ENCODE assay signal across 8 mouse cellular contexts in genomic region chr5:122104201-122104600, GRCm38 (mm10). TPM values are rescaled to one million over a fixed set of nuclear protein-coding genes. Genes with fewer than 3 reads are reported as not detected.
DNase-seq lines count a peak whose midpoint lies in the region; ATAC-seq lines count a peak whose summit lies in the region.
"Had no signal": no experiment of that assay in that cellular context is flagged by ENCODE, and none has a peak within 500 bp of the region (broad histone marks: within the 10 kb centered on the region; RNA-seq: fewer than 3 reads in every experiment).

No protein-coding gene starts in this region.

- no peaks in the 10 kb centered on the region for H3K36me3 ChIP-seq in kidney, embryonic 16.5 days (ENCODE audit: insufficient read depth, low read length)
- H3K36me3 ChIP-seq in embryonic facial prominence, embryonic 11.5 days (replicated peaks; ENCODE audit: control insufficient read depth, insufficient read depth, low read depth, low read length) = no peaks in the 10 kb centered on the region
- H3K36me3 ChIP-seq: neural tube, embryonic 12.5 days had no signal

- H3K4me3 ChIP-seq in kidney, embryonic 16.5 days (ENCODE audit: low read length) = no peak overlapping the region
- no peak overlapping the region for H3K4me3 ChIP-seq in embryonic facial prominence, embryonic 11.5 days (ENCODE audit: low read depth, low read length)
- H3K4me3 ChIP-seq: neural tube, embryonic 12.5 days had no signal

- ATAC-seq in kidney, embryonic 16.5 days (ENCODE audit: low FRiP score, low TSS enrichment) = no peak
- ATAC-seq in embryonic facial prominence, embryonic 11.5 days (replicated peaks; ENCODE audit: insufficient number of reproducible peaks, low FRiP score, low TSS enrichment, low read depth) = no peak
- peak; percentile 69 for ATAC-seq in megakaryocyte progenitor cell, adult 5-6 weeks (replicated peaks; ENCODE audit: poor library complexity)

- H3K4me2 ChIP-seq in kidney, embryonic 16.5 days (replicated peaks; ENCODE audit: low read depth, low read length) = no peak overlapping the region
- H3K4me2 ChIP-seq in embryonic facial prominence, embryonic 11.5 days (ENCODE audit: low read depth, low read length) = no peak overlapping the region
- H3K4me2 ChIP-seq: neural tube, embryonic 12.5 days had no signal

- 23% methylated on average over 2 of the region's 2 CpGs for WGBS in kidney, embryonic 16.5 days
- 31% methylated on average over 2 of the region's 2 CpGs for WGBS in embryonic facial prominence, embryonic 11.5 days

- H3K27me3 ChIP-seq in kidney, embryonic 16.5 days (ENCODE audit: insufficient read depth, low read length) = peaks cover 12% of the 10 kb centered on the region
- no peaks in the 10 kb centered on the region for H3K27me3 ChIP-seq in embryonic facial prominence, embryonic 11.5 days (ENCODE audit: control insufficient read depth, insufficient read depth, low read length)

- no peaks in the 10 kb centered on the region for H3K9me3 ChIP-seq in kidney, embryonic 16.5 days (ENCODE audit: low read length)
- H3K9me3 ChIP-seq in embryonic facial prominence, embryonic 11.5 days (replicated peaks; ENCODE audit: control insufficient read depth, low read length) = no peaks in the 10 kb centered on the region
- H3K9me3 ChIP-seq: neural tube, embryonic 12.5 days had no signal

- H3K27ac ChIP-seq in kidney, embryonic 16.5 days (ENCODE audit: low read length) = no peak overlapping the region
- no peak overlapping the region for H3K27ac ChIP-seq in embryonic facial prominence, embryonic 11.5 days (replicated peaks; ENCODE audit: low read depth, low read length)
- H3K27ac ChIP-seq: neural tube, embryonic 12.5 days had no signal

- DNase-seq in kidney, adult 18-20 months = peak; percentile 35
- DNase-seq in 416B (ENCODE audit: low read depth) = peak; percentile 58
- peak; percentile 32 to 67 for DNase-seq in CD8-positive naive resting alpha-beta T cell, adult 2 months (ENCODE audit: low read depth in 2 of 2, low spot score in 2 of 2)
- DNase-seq in embryonic facial prominence, embryonic 11.5 days (ENCODE audit: low spot score) = peak; percentile 43
- no peak for DNase-seq in left cerebral cortex, adult 9 months (ENCODE audit: low spot score in 2 of 2)

- no peak overlapping the region for H3K9ac ChIP-seq in kidney, embryonic 16.5 days (replicated peaks; ENCODE audit: low read length)
- no peak overlapping the region for H3K9ac ChIP-seq in embryonic facial prominence, embryonic 11.5 days (replicated peaks; ENCODE audit: low read length)
- H3K9ac ChIP-seq: neural tube, embryonic 12.5 days had no signal

- peaks cover 2% of the 10 kb centered on the region; the same call in 1 of the 2 replicates for H3K4me1 ChIP-seq in kidney, embryonic 16.5 days (ENCODE audit: insufficient read depth, low read length)
- no peaks in the 10 kb centered on the region for H3K4me1 ChIP-seq in embryonic facial prominence, embryonic 11.5 days (ENCODE audit: control insufficient read depth, insufficient read depth, low read length)

RNA-seq across cellular contexts. Expression of gene Myl2, which starts 3.5 kb away (rescaled TPM):
- polyA plus RNA-seq in kidney, embryonic 16.5 days (2015; fragmentation: Nextera tagmentation; extraction: Ambion mirVana) = 1.7 and 2.3 TPM in 2 replicates
- polyA plus RNA-seq in embryonic facial prominence, embryonic 11.5 days (2014; fragmentation: Nextera tagmentation; extraction: Ambion mirVana) = 14.5 and 37.6 TPM in 2 replicates
- not detected in 2 replicates for total RNA-seq in megakaryocyte progenitor cell, adult 5-6 weeks (2015)
- total RNA-seq in megakaryocyte progenitor cell, adult 5-6 weeks (2017) = not detected in 2 replicates

RNA-seq across cellular contexts. Expression of gene Ccdc63, which starts 36.4 kb away (rescaled TPM):
- polyA plus RNA-seq in kidney, embryonic 16.5 days (2015; fragmentation: Nextera tagmentation; extraction: Ambion mirVana) = 0.15 TPM in 1 of 2 replicates, not detected in the other
- polyA plus RNA-seq in embryonic facial prominence, embryonic 11.5 days (2014; fragmentation: Nextera tagmentation; extraction: Ambion mirVana) = not detected in 2 replicates
- 0.51 and 0.52 TPM in 2 replicates for total RNA-seq in megakaryocyte progenitor cell, adult 5-6 weeks (2015)
- total RNA-seq in megakaryocyte progenitor cell, adult 5-6 weeks (2017) = 1.5 and 3.5 TPM in 2 replicates
- polyA plus RNA-seq: neural tube, embryonic 12.5 days had no signal

RNA-seq across cellular contexts. Expression of gene Ppp1cc, which starts 53.9 kb away (rescaled TPM):
- polyA plus RNA-seq in kidney, embryonic 16.5 days (2015; fragmentation: Nextera tagmentation; extraction: Ambion mirVana) = 269 and 277 TPM in 2 replicates
- polyA plus RNA-seq in embryonic facial prominence, embryonic 11.5 days (2014; fragmentation: Nextera tagmentation; extraction: Ambion mirVana) = 307 and 311 TPM in 2 replicates
- 431 and 436 TPM in 2 replicates for total RNA-seq in megakaryocyte progenitor cell, adult 5-6 weeks (2015)
- total RNA-seq in megakaryocyte progenitor cell, adult 5-6 weeks (2017) = 207 and 219 TPM in 2 replicates

RNA-seq across cellular contexts. Expression of gene Cux2, which starts 54.3 kb away (rescaled TPM):
- polyA plus RNA-seq in kidney, embryonic 16.5 days (2015; fragmentation: Nextera tagmentation; extraction: Ambion mirVana) = 9.0 and 9.9 TPM in 2 replicates
- 4.5 and 6.2 TPM in 2 replicates for polyA plus RNA-seq in embryonic facial prominence, embryonic 11.5 days (2014; fragmentation: Nextera tagmentation; extraction: Ambion mirVana)
- 0.07 and 0.76 TPM in 2 replicates for total RNA-seq in megakaryocyte progenitor cell, adult 5-6 weeks (2015)
- 1.1 TPM in 1 of 2 replicates, not detected in the other for total RNA-seq in megakaryocyte progenitor cell, adult 5-6 weeks (2017)

Comparison
In these comparisons a context has a peak if more than half of its experiments do, and no peak if none do; other contexts are left out.
1. DNase-seq: peak in kidney, adult 18-20 months (single experiment), 416B (single experiment), CD8-positive naive resting alpha-beta T cell, adult 2 months (2 of 2) and embryonic facial prominence, embryonic 11.5 days (single experiment); none in left cerebral cortex, adult 9 months (0 of 2).